Mouse (Mus musculus): Measurements from ENCODE around the gene Bak1.

DNA sequence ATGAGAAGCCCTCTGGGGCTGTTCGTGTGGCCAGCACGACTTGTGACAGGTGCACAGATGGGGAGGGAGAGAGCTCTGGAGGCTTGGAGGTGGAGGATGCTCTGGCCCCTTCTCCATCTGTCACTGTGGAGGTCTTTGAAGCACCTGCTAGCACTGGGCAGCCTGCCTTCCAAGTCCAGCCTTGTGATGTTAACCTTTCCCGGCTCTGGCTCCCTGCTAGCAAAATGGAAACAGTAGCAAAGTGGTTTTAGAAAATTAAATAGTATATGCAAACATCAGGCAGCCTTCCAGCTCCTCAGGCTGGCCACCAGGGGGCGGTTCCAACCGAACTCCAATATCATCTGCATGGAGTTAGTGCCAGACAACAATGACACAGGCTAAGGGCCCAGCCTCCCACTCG lies 42.8 kb upstream of the Bak1 start:
- TF ChIP-seq CTCF (conservative IDR thresholded peaks at IDR 0.05; ENCODE audit: low read length), result peak; percentile 89
- no peak for TF ChIP-seq NANOG (IDR thresholded peaks at IDR 0.05; ENCODE audit: borderline replicate concordance, low read length)
- TF ChIP-seq POU5F1 (IDR thresholded peaks at IDR 0.05; ENCODE audit: borderline replicate concordance, low read length), result no peak

All from E14TG2a.4 (cell line).